Mouse (Mus musculus) MEL (cell line): ENCODE data around the gene Fgfr3. TPM values are rescaled to one million over a fixed set of nuclear protein-coding genes. Genes with fewer than 3 reads are reported as not detected.

ENCODE experiments used
- DNase-seq: peaks from one replicate; pipeline ENCODE4 v3.0.0; 2011; ENCODE audit warnings: low read depth, low spot score
- H3K27ac ChIP-seq: 2 replicates; pipeline ENCODE4 v1.5.1; 2012; ENCODE audit warnings: low read depth, mild to moderate bottlenecking, control low read depth, low read length, moderate library complexity; ENCODE audit not compliant: control insufficient read depth
- H3K27me3 ChIP-seq, 2 experiments: fragments of 150-350 bp in 1 of 2; sonication (generic) in 1 of 2; 2 replicates each; pipeline ENCODE4 v1.6.1; 2012; ENCODE audit warnings: low read length in 2 of 2, mild to moderate bottlenecking in 2 of 2, improper control_type of control experiment in 1 of 2, moderate library complexity in 1 of 2; ENCODE audit not compliant: insufficient read depth in 2 of 2, control insufficient read depth in 1 of 2
- H3K36me3 ChIP-seq, 2 experiments: 2 replicates each; pipeline ENCODE4 v1.6.1; 2012 to 2014; ENCODE audit warnings: low read length in 2 of 2, improper control_type of control experiment in 1 of 2, inconsistent platforms in 1 of 2, mild to moderate bottlenecking in 1 of 2; ENCODE audit not compliant: insufficient read depth in 2 of 2, control insufficient read depth in 1 of 2
- H3K4me1 ChIP-seq, 2 experiments: fragments of 150-350 bp in 1 of 2; sonication (generic) in 1 of 2; 2 replicates each; pipeline ENCODE4 v1.6.1; 2012; ENCODE audit warnings: low read length in 2 of 2, improper control_type of control experiment in 1 of 2, mild to moderate bottlenecking in 1 of 2; ENCODE audit not compliant: insufficient read depth in 2 of 2, control insufficient read depth in 1 of 2
- H3K4me3 ChIP-seq, 2 experiments: fragments of 150-350 bp in 1 of 2; sonication (generic) in 1 of 2; 2 replicates each; pipeline ENCODE4 v1.5.1; 2012; ENCODE audit warnings: low read depth in 2 of 2, low read length in 2 of 2, mild to moderate bottlenecking in 2 of 2, moderate library complexity in 2 of 2, control low read depth in 1 of 2, improper control_type of control experiment in 1 of 2; ENCODE audit not compliant: control insufficient read depth in 1 of 2, insufficient read depth in 1 of 2
- H3K79me2 ChIP-seq: 2 replicates; pipeline ENCODE4 v1.6.1; 2012; ENCODE audit warnings: mild to moderate bottlenecking, low read length, moderate library complexity; ENCODE audit not compliant: control insufficient read depth, poor library complexity, insufficient read depth
- H3K9ac ChIP-seq: 2 replicates; pipeline ENCODE4 v1.6.1; 2012; ENCODE audit warnings: low read depth, mild to moderate bottlenecking, control low read depth, low read length, moderate library complexity; ENCODE audit not compliant: control insufficient read depth, poor library complexity, severe bottlenecking
- H3K9me3 ChIP-seq: fragments of 150-350 bp; sonication (generic); replicated peaks from 2 replicates; pipeline ENCODE4 v1.6.1; 2012; ENCODE audit warnings: mild to moderate bottlenecking, low read length, improper control_type of control experiment, moderate library complexity; ENCODE audit not compliant: insufficient read depth
- CHD2 ChIP-seq: IDR thresholded peaks from 2 replicates; pipeline ENCODE4 v1.6.1; 2011; ENCODE audit warnings: low read length, improper control_type of control experiment
- E2F4 ChIP-seq: IDR thresholded peaks from 2 replicates; pipeline ENCODE4 v1.6.1; 2011; ENCODE audit warnings: low read depth, low read length, improper control_type of control experiment, borderline replicate concordance
- ELF1 ChIP-seq: IDR thresholded peaks from 2 replicates; pipeline ENCODE4 v1.6.1; 2014; ENCODE audit warnings: low read depth, mild to moderate bottlenecking, inconsistent platforms, low read length, improper control_type of control experiment, moderate library complexity
- EP300 ChIP-seq, 2 experiments: IDR thresholded peaks; 2 replicates each; pipeline ENCODE4 v1.6.1; 2011; ENCODE audit warnings: improper control_type of control experiment in 2 of 2, low read length in 2 of 2, low read depth in 1 of 2, mild to moderate bottlenecking in 1 of 2
- GATA1 ChIP-seq: IDR thresholded peaks from 2 replicates; pipeline ENCODE4 v1.6.1; 2011; ENCODE audit warnings: low read depth, low read length, improper control_type of control experiment
- HCFC1 ChIP-seq: IDR thresholded peaks from 2 replicates; pipeline ENCODE4 v1.6.1; 2012; ENCODE audit warnings: low read depth, mild to moderate bottlenecking, inconsistent platforms, low read length, improper control_type of control experiment, moderate library complexity
- MAFK ChIP-seq: IDR thresholded peaks from 2 replicates; pipeline ENCODE4 v1.6.1; 2011; ENCODE audit warnings: low read depth, mild to moderate bottlenecking, low read length, improper control_type of control experiment, borderline replicate concordance
- MEF2A ChIP-seq: IDR thresholded peaks from 2 replicates; pipeline ENCODE4 v1.6.1; 2014; ENCODE audit warnings: low read depth, mild to moderate bottlenecking, inconsistent platforms, low read length, improper control_type of control experiment; ENCODE audit not compliant: poor library complexity, insufficient replicate concordance, severe bottlenecking; ENCODE audit errors: extremely low read depth
- MYB ChIP-seq: IDR thresholded peaks from 2 replicates; pipeline ENCODE4 v1.6.1; 2011; ENCODE audit warnings: mild to moderate bottlenecking, low read depth, low read length, improper control_type of control experiment
- NELFE ChIP-seq: IDR thresholded peaks from 2 replicates; pipeline ENCODE4 v1.6.1; 2011; ENCODE audit warnings: low read depth, low read length, improper control_type of control experiment
- NRF1 ChIP-seq: IDR thresholded peaks from 2 replicates; pipeline ENCODE4 v1.6.1; 2014; ENCODE audit warnings: low read depth, mild to moderate bottlenecking, inconsistent platforms, low read length, improper control_type of control experiment, moderate library complexity; ENCODE audit not compliant: poor library complexity, insufficient read depth, severe bottlenecking
- RAD21 ChIP-seq: IDR thresholded peaks from 2 replicates; pipeline ENCODE4 v1.6.1; 2011; ENCODE audit warnings: mild to moderate bottlenecking, low read depth, low read length, improper control_type of control experiment
- RCOR1 ChIP-seq: IDR thresholded peaks from 2 replicates; pipeline ENCODE4 v1.6.1; 2012; ENCODE audit warnings: low read depth, mild to moderate bottlenecking, inconsistent platforms, low read length, improper control_type of control experiment
- SMC3 ChIP-seq: IDR thresholded peaks from 2 replicates; pipeline ENCODE4 v1.6.1; 2011; ENCODE audit warnings: low read depth, low read length, improper control_type of control experiment
- TBP ChIP-seq: IDR thresholded peaks from 2 replicates; pipeline ENCODE4 v1.8.0; 2011; ENCODE audit warnings: low read depth, low read length, improper control_type of control experiment
- TCF12 ChIP-seq: IDR thresholded peaks from 2 replicates; pipeline ENCODE4 v1.6.1; 2014; ENCODE audit warnings: low read depth, mild to moderate bottlenecking, inconsistent platforms, low read length, improper control_type of control experiment, moderate library complexity
- UBTF ChIP-seq: IDR thresholded peaks from 2 replicates; pipeline ENCODE4 v1.6.1; 2012; ENCODE audit warnings: low read depth, mild to moderate bottlenecking, inconsistent platforms, low read length, improper control_type of control experiment, moderate library complexity, borderline replicate concordance; ENCODE audit not compliant: insufficient read depth
- USF1 ChIP-seq: IDR thresholded peaks from 2 replicates; pipeline ENCODE4 v1.6.1; 2014; ENCODE audit warnings: low read depth, mild to moderate bottlenecking, inconsistent platforms, low read length, improper control_type of control experiment, moderate library complexity
- USF2 ChIP-seq, 2 experiments: IDR thresholded peaks; 2 replicates each; pipeline ENCODE4 v1.6.1; 2011 to 2012; ENCODE audit warnings: improper control_type of control experiment in 2 of 2, low read length in 2 of 2, borderline replicate concordance in 1 of 2, inconsistent platforms in 1 of 2, low read depth in 1 of 2, mild to moderate bottlenecking in 1 of 2; ENCODE audit not compliant: insufficient read depth in 1 of 2
- ZC3H11A ChIP-seq: IDR thresholded peaks from 2 replicates; pipeline ENCODE4 v1.6.1; 2012; ENCODE audit warnings: low read depth, mild to moderate bottlenecking, inconsistent platforms, low read length, improper control_type of control experiment
- ZKSCAN1 ChIP-seq: IDR thresholded peaks from 2 replicates; pipeline ENCODE4 v1.6.1; 2012; ENCODE audit warnings: low read depth, mild to moderate bottlenecking, inconsistent platforms, low read length, improper control_type of control experiment, moderate library complexity
- ZNF384 ChIP-seq: IDR thresholded peaks from 2 replicates; pipeline ENCODE4 v1.6.1; 2012; ENCODE audit warnings: low read depth, mild to moderate bottlenecking, inconsistent platforms, low read length, improper control_type of control experiment
- polyA plus RNA-seq, 2 experiments: library from polyadenylated mRNA; stranded (reverse) in 1 of 2; unstranded in 1 of 2; fragments of >175 nt in 1 of 2; fragments of >200 nt in 1 of 2; gene quantifications; 2 replicates each; pipeline versions ENCODE4 v1.2.1 to v1.2.4; 2012; ENCODE audit warnings: low replicate concordance in 2 of 2, low read depth in 1 of 2; ENCODE audit not compliant: insufficient read length in 2 of 2, insufficient read depth in 1 of 2, missing spikeins in 1 of 2
- total RNA-seq: library from RNA; depleted of rRNA; stranded (reverse); fragments of 300-350 nt; gene quantifications from 2 replicates; pipeline ENCODE4 v1.2.3, GENCODE M21; 2012

Gene Fgfr3
- total and polyA plus RNA-seq, 3 experiments, result 6.0 to 10.2 TPM; not detected in 1

GRCm38 (mm10) chr5:33707163-33707562, 14.3 kb upstream of the Fgfr3 start:
- Histone ChIP-seq H3K27me3 (no peaks in the 10 kb centered on the region; a peak in 1 of 4 replicates), H3K4me1 (peaks cover 0 to 19% of the 10 kb centered on the region in 2 experiments; a peak in 2 of 4 replicates), H3K9ac (no peak overlapping the region), H3K79me2 (no peaks in the 10 kb centered on the region), H3K27ac (no peak overlapping the region), H3K9me3 (no peaks in the 10 kb centered on the region), H3K36me3 (peaks cover 0 to 13% of the 10 kb centered on the region in 2 experiments; a peak in 2 of 4 replicates), H3K4me3 (no peak overlapping the region)
- TF ChIP-seq TBP (no peak), ZNF384 (no peak), USF1 (no peak), GATA1 (no peak), RAD21 (no peak), ZC3H11A (no peak), HCFC1 (no peak), E2F4 (no peak), EP300 (IDR thresholded peaks at IDR 0.05; ENCODE audit: low read depth in 1 of 2, low read length in 2 of 2) (no peak), RCOR1 (no peak)
- peak; percentile 25 for DNase-seq

GRCm38 (mm10) chr5:33709037-33709436, 12.4 kb upstream of the Fgfr3 start:
- no peaks in the 10 kb centered on the region; a peak in 1 of 4 replicates for H3K27me3 ChIP-seq
- no peak for DNase-seq
- H3K36me3 ChIP-seq, result peaks cover 0 to 13% of the 10 kb centered on the region in 2 experiments; a peak in 2 of 4 replicates
- no peak overlapping the region for H3K4me3 ChIP-seq
- H3K4me1 ChIP-seq, result peaks cover 0 to 19% of the 10 kb centered on the region in 2 experiments; a peak in 2 of 4 replicates
- H3K27ac ChIP-seq, result no peak overlapping the region
- TF ChIP-seq SMC3 (no peak), ELF1 (no peak), NELFE (no peak), CHD2 (no peak), ZKSCAN1 (no peak), NRF1 (no peak), MEF2A (no peak), GATA1 (no peak), ZC3H11A (no peak), UBTF (no peak), HCFC1 (no peak), USF2 (IDR thresholded peaks at IDR 0.05; ENCODE audit: borderline replicate concordance in 1 of 2, insufficient read depth in 1 of 2, low read depth in 1 of 2, low read length in 2 of 2) (no peak), MAFK (no peak), MYB (no peak), TCF12 (no peak), RCOR1 (no peak)
- TF ChIP-seq, all 39 proteins: peak for 0
- Histone ChIP-seq H3K9me3 (no peaks in the 10 kb centered on the region), H3K9ac (no peak overlapping the region), H3K79me2 (no peaks in the 10 kb centered on the region)
